ENCODE assay signal across 20 mouse cellular contexts in genomic region chr10:70091876-70092462, GRCm38 (mm10). TPM values are rescaled to one million over a fixed set of nuclear protein-coding genes. Genes with fewer than 3 reads are reported as not detected.
DNase-seq lines count a peak whose midpoint lies in the region; TF ChIP-seq lines count a peak whose summit lies in the region.
"Had no signal": no experiment of that assay in that cellular context is flagged by ENCODE, and none has a peak within 500 bp of the region (broad histone marks: within the 10 kb centered on the region; RNA-seq: fewer than 3 reads in every experiment).

No protein-coding gene starts in this region.

- H3K9ac ChIP-seq in ES-Bruce4 (ENCODE audit: low read depth, poor library complexity, severe bottlenecking) = no peak overlapping the region
- H3K9ac ChIP-seq: embryonic facial prominence, embryonic 13.5 days; embryonic facial prominence, embryonic 15.5 days; forebrain, embryonic 12.5 days had no signal

- TF ChIP-seq POLR2A in ES-Bruce4 (IDR thresholded peaks at IDR 0.05; ENCODE audit: insufficient read depth, low read length) = no peak

- no peak for TF ChIP-seq EP300 in ES-Bruce4 (IDR thresholded peaks at IDR 0.05; ENCODE audit: insufficient read depth, low read depth, low read length)

- no peak overlapping the region for H3K4me3 ChIP-seq in ES-Bruce4 (ENCODE audit: low read depth, low read length)
- H3K4me3 ChIP-seq: embryonic facial prominence, embryonic 13.5 days; embryonic facial prominence, embryonic 15.5 days; erythroblast, embryonic 14.5 days; forebrain, embryonic 10.5 days; forebrain, embryonic 12.5 days had no signal

- H3K4me1 ChIP-seq in ES-Bruce4 (ENCODE audit: control insufficient read depth, insufficient read depth, low read length) = peaks cover 4% of the 10 kb centered on the region

- H3K36me3 ChIP-seq in ES-Bruce4 (ENCODE audit: control insufficient read depth, insufficient read depth, low read length, poor library complexity, severe bottlenecking) = no peaks in the 10 kb centered on the region
- H3K36me3 ChIP-seq: embryonic facial prominence, embryonic 13.5 days; embryonic facial prominence, embryonic 15.5 days; forebrain, embryonic 10.5 days; forebrain, embryonic 12.5 days had no signal

- no peak for TF ChIP-seq CTCF in ES-Bruce4 (IDR thresholded peaks at IDR 0.05; ENCODE audit: low read depth, low read length)

- DNase-seq in ES-CJ7 (ENCODE audit: low read depth, low spot score) (peak; percentile 60), ZHBTc4 (ENCODE audit: low read depth, low spot score) (peak; percentile 54), MN1 (ENCODE audit: low spot score) (no peak)
- no peak for DNase-seq in cerebellum, adult 9-11 months
- DNase-seq: adrenal gland, adult 2 months; adrenal gland, postnatal 10 days; adrenal gland, postnatal 25 days; cerebellum, adult 11 months; cerebellum, adult 18-20 months; cerebellum, adult 8-10 months; cerebellum, postnatal 14 days; cerebellum, postnatal 36 days; embryo, embryonic 11 days had no signal

- H3K27ac ChIP-seq in ES-Bruce4 (ENCODE audit: insufficient read depth, low read length) = peak overlapping the region; percentile 48
- H3K27ac ChIP-seq: embryonic facial prominence, embryonic 13.5 days; embryonic facial prominence, embryonic 15.5 days; forebrain, embryonic 10.5 days; forebrain, embryonic 12.5 days had no signal

- H3K27me3 ChIP-seq in ES-Bruce4 (ENCODE audit: control insufficient read depth, insufficient read depth, low read length, poor library complexity, severe bottlenecking) = no peaks in the 10 kb centered on the region
- H3K27me3 ChIP-seq: embryonic facial prominence, embryonic 13.5 days; embryonic facial prominence, embryonic 15.5 days; forebrain, embryonic 12.5 days; Patski had no signal

- H3K9me3 ChIP-seq in ES-Bruce4 (replicated peaks; ENCODE audit: control insufficient read depth, insufficient read depth, low read length, poor library complexity, severe bottlenecking) = no peaks in the 10 kb centered on the region
- H3K9me3 ChIP-seq: embryonic facial prominence, embryonic 15.5 days had no signal

RNA-seq across cellular contexts. Expression of gene Ccdc6, which starts 5.0 kb away (rescaled TPM):
- polyA plus RNA-seq in ES-Bruce4 (2011; ENCODE audit: insufficient read depth, insufficient read length, low read depth, missing spikeins) = 57.6 and 61.8 TPM in 2 replicates

Comparison
In these comparisons a context has a peak if more than half of its experiments do, and no peak if none do; other contexts are left out.
1. DNase-seq: peak in ES-CJ7 (single experiment) and ZHBTc4 (single experiment); none in cerebellum, adult 9-11 months (single experiment) and MN1 (single experiment).